Mouse (Mus musculus) CH12.LX (cell line): ENCODE measurements around the gene Brf1. TPM values are rescaled to one million over a fixed set of nuclear protein-coding genes. Genes with fewer than 3 reads are reported as not detected.

ENCODE experiments used
- DNase-seq: peaks from one replicate; pipeline ENCODE4 v3.0.0-alpha.2; 2013; ENCODE audit errors: extremely low read depth
- H3K27ac ChIP-seq: 2 replicates; pipeline ENCODE4 v1.5.1; 2012; ENCODE audit warnings: low read depth, mild to moderate bottlenecking, control low read depth, moderate library complexity; ENCODE audit not compliant: insufficient read depth
- H3K27me3 ChIP-seq: replicated peaks from 2 replicates; pipeline ENCODE3; 2012; ENCODE audit warnings: inconsistent platforms
- H3K36me3 ChIP-seq, 2 experiments: replicated peaks in 1 of 2; 2 replicates each; pipeline versions ENCODE3 to v1.6.1; 2012; ENCODE audit warnings: inconsistent platforms in 1 of 2, low read length in 1 of 2, mild to moderate bottlenecking in 1 of 2, mixed read lengths in 1 of 2, moderate library complexity in 1 of 2; ENCODE audit not compliant: control insufficient read depth in 1 of 2, insufficient read depth in 1 of 2
- H3K4me1 ChIP-seq, 2 experiments: 2 replicates each; pipeline ENCODE4 v1.6.1; 2012; ENCODE audit warnings: inconsistent platforms in 1 of 2, moderate library complexity in 1 of 2; ENCODE audit not compliant: insufficient read depth in 2 of 2, control insufficient read depth in 1 of 2
- H3K4me2 ChIP-seq: 2 replicates; pipeline ENCODE4 v1.6.1; 2012; ENCODE audit warnings: low read depth, mild to moderate bottlenecking, control low read depth; ENCODE audit not compliant: poor library complexity, insufficient read depth, severe bottlenecking
- H3K4me3 ChIP-seq, 3 experiments: fragments of 150-350 bp in 1 of 3; sonication (generic) in 1 of 3; replicated peaks in 1 of 3; 2 replicates each; pipeline versions ENCODE3 to v1.5.1; 2011 to 2012; ENCODE audit warnings: low read depth in 2 of 3, low read length in 2 of 3, mild to moderate bottlenecking in 2 of 3, moderate library complexity in 2 of 3, control low read depth in 1 of 3, improper control_type of control experiment in 1 of 3, inconsistent platforms in 1 of 3, mixed read lengths in 1 of 3; ENCODE audit not compliant: poor library complexity in 1 of 3
- H3K79me2 ChIP-seq: replicated peaks from 2 replicates; pipeline ENCODE4 v1.6.1; 2012; ENCODE audit warnings: mild to moderate bottlenecking, moderate library complexity; ENCODE audit not compliant: control insufficient read depth, poor library complexity, insufficient read depth, severe bottlenecking; ENCODE audit errors: extremely low read depth
- H3K9ac ChIP-seq: 2 replicates; pipeline ENCODE4 v1.6.1; 2012; ENCODE audit warnings: low read depth, mild to moderate bottlenecking, control low read depth, moderate library complexity; ENCODE audit not compliant: insufficient read depth
- H3K9me3 ChIP-seq: replicated peaks from 2 replicates; pipeline ENCODE3; 2012; ENCODE audit warnings: low read length, inconsistent platforms, mixed read lengths
- BHLHE40 ChIP-seq: IDR thresholded peaks from 2 replicates; pipeline ENCODE4 v1.6.1; 2011; ENCODE audit warnings: mild to moderate bottlenecking, low read depth, low read length, improper control_type of control experiment
- CHD2 ChIP-seq: IDR thresholded peaks from 2 replicates; pipeline ENCODE4 v1.6.1; 2011; ENCODE audit warnings: low read length, improper control_type of control experiment
- E2F4 ChIP-seq: IDR thresholded peaks from 2 replicates; pipeline ENCODE4 v1.6.1; 2011; ENCODE audit warnings: low read depth, low read length, improper control_type of control experiment; ENCODE audit not compliant: insufficient replicate concordance
- EP300 ChIP-seq: IDR thresholded peaks from 2 replicates; pipeline ENCODE4 v1.6.1; 2011; ENCODE audit warnings: low read length, improper control_type of control experiment
- ETS1 ChIP-seq: conservative IDR thresholded peaks from 2 replicates; pipeline ENCODE4 v1.6.1; 2012; ENCODE audit warnings: low read depth, mild to moderate bottlenecking, inconsistent platforms, low read length, improper control_type of control experiment, moderate library complexity
- GABPA ChIP-seq: IDR thresholded peaks from 2 replicates; pipeline ENCODE4 v1.6.1; 2012; ENCODE audit warnings: low read depth, low read length, improper control_type of control experiment, inconsistent platforms; ENCODE audit not compliant: insufficient replicate concordance
- IRF4 ChIP-seq: IDR thresholded peaks from 2 replicates; pipeline ENCODE4 v1.6.1; 2014; ENCODE audit warnings: low read depth, mild to moderate bottlenecking, inconsistent platforms, low read length, improper control_type of control experiment
- KAT2A ChIP-seq: IDR thresholded peaks from 2 replicates; pipeline ENCODE4 v1.6.1; 2012; ENCODE audit warnings: low read length, improper control_type of control experiment, inconsistent platforms; ENCODE audit not compliant: insufficient replicate concordance
- MAFK ChIP-seq: IDR thresholded peaks from 2 replicates; pipeline ENCODE4 v1.6.1; 2011; ENCODE audit warnings: low read length, improper control_type of control experiment; ENCODE audit not compliant: insufficient replicate concordance
- MAZ ChIP-seq: IDR thresholded peaks from 2 replicates; pipeline ENCODE4 v1.6.1; 2012; ENCODE audit warnings: low read depth, mild to moderate bottlenecking, inconsistent platforms, low read length, improper control_type of control experiment, moderate library complexity
- MEF2A ChIP-seq: IDR thresholded peaks from 2 replicates; pipeline ENCODE4 v1.6.1; 2014; ENCODE audit warnings: low read depth, mild to moderate bottlenecking, inconsistent platforms, low read length, improper control_type of control experiment, borderline replicate concordance
- MYC ChIP-seq: IDR thresholded peaks from 2 replicates; pipeline ENCODE4 v1.6.1; 2011; ENCODE audit warnings: low read depth, mild to moderate bottlenecking, improper control_type of control experiment, low read length
- NELFE ChIP-seq: IDR thresholded peaks from 2 replicates; pipeline ENCODE4 v1.6.1; 2011; ENCODE audit warnings: low read depth, low read length, improper control_type of control experiment
- POLR2A ChIP-seq: IDR thresholded peaks from 2 replicates; pipeline ENCODE4 v1.6.1; 2011; ENCODE audit warnings: low read depth, mild to moderate bottlenecking, improper control_type of control experiment, low read length
- POLR2AphosphoS2 ChIP-seq: IDR thresholded peaks from 2 replicates; pipeline ENCODE4 v1.6.1; 2011; ENCODE audit warnings: low read depth, low read length, improper control_type of control experiment
- RAD21 ChIP-seq: IDR thresholded peaks from 2 replicates; pipeline ENCODE4 v1.6.1; 2011; ENCODE audit warnings: low read depth, mild to moderate bottlenecking, low read length, improper control_type of control experiment, moderate library complexity
- SIN3A ChIP-seq: IDR thresholded peaks from 2 replicates; pipeline ENCODE4 v1.6.1; 2012; ENCODE audit warnings: low read length, improper control_type of control experiment, inconsistent platforms
- SMC3 ChIP-seq: IDR thresholded peaks from 2 replicates; pipeline ENCODE4 v1.6.1; 2011; ENCODE audit warnings: low read depth, low read length, improper control_type of control experiment
- TBP ChIP-seq: conservative IDR thresholded peaks from 2 replicates; pipeline ENCODE4 v1.6.1; 2011; ENCODE audit warnings: low read depth, low read length, improper control_type of control experiment
- USF1 ChIP-seq: IDR thresholded peaks from 2 replicates; pipeline ENCODE4 v1.6.1; 2014; ENCODE audit warnings: low read depth, mild to moderate bottlenecking, inconsistent platforms, low read length, improper control_type of control experiment
- USF2 ChIP-seq: conservative IDR thresholded peaks from 2 replicates; pipeline ENCODE4 v1.6.1; 2011; ENCODE audit warnings: low read depth, low read length, improper control_type of control experiment
- ZC3H11A ChIP-seq: IDR thresholded peaks from 2 replicates; pipeline ENCODE4 v1.6.1; 2012; ENCODE audit warnings: low read depth, mild to moderate bottlenecking, inconsistent platforms, low read length, improper control_type of control experiment
- ZKSCAN1 ChIP-seq: IDR thresholded peaks from 2 replicates; pipeline ENCODE4 v1.6.1; 2012; ENCODE audit warnings: low read depth, inconsistent platforms, low read length, improper control_type of control experiment, borderline replicate concordance
- ZMIZ1 ChIP-seq: IDR thresholded peaks from 2 replicates; pipeline ENCODE4 v1.6.1; 2012; ENCODE audit warnings: low read depth, mild to moderate bottlenecking, inconsistent platforms, low read length, improper control_type of control experiment
- ZNF384 ChIP-seq: IDR thresholded peaks from 2 replicates; pipeline ENCODE4 v1.6.1; 2012; ENCODE audit warnings: low read depth, low read length, improper control_type of control experiment, inconsistent platforms
- dilution Hi-C: fragments of 300-500 bp; cut with MboI; formaldehyde crosslinking; loops from 2 replicates; pipeline ENCODE4 v1.14.3; 2020; ENCODE audit warnings: low sequenced_read_pairs; ENCODE audit not compliant: extremely low pct_unique_long_range_greater_than_20kb, extremely low pct_ligation_motif_present
- in situ Hi-C: fragments of 300-500 bp; cut with MboI; formaldehyde crosslinking; loops from 3 replicates; pipeline ENCODE4 v1.14.3; 2019; ENCODE audit warnings: low sequenced_read_pairs, low pct_ligation_motif_present, low pct_unique_long_range_greater_than_20kb, mixed read lengths
- polyA plus RNA-seq: library from polyadenylated mRNA; unstranded; fragments of >175 nt; gene quantifications from 2 replicates; pipeline ENCODE4 v1.2.1, GENCODE M21; 2012; ENCODE audit warnings: low read depth; ENCODE audit not compliant: insufficient read length
- total RNA-seq, 2 experiments: library from RNA; depleted of rRNA; stranded (reverse); fragments of 300-350 nt in 1 of 2; fragments of >200 nt in 1 of 2; gene quantifications; 2 replicates each; pipeline ENCODE4 v1.2.3; 2012 to 2014

Brf1 gene
- total and polyA plus RNA-seq, 3 experiments, result 15.9 to 31.2 (median 29.6) TPM

- Histone ChIP-seq H3K79me2 (no peaks in the 10 kb centered on the region), H3K9me3 (no peaks in the 10 kb centered on the region), H3K4me1 (no peaks in the 10 kb centered on the region), H3K4me2 (no peak overlapping the region), H3K27ac (no peak overlapping the region), H3K9ac (no peak overlapping the region), H3K27me3 (no peaks in the 10 kb centered on the region), H3K4me3 (no peak overlapping the region), H3K36me3 (peaks cover 73 to 96% of the 10 kb centered on the region in 2 experiments)
- DNase-seq, result no peak
- in situ Hi-C loops, result no loop called here
- dilution Hi-C loops, result no loop called here
- no peak for TF ChIP-seq MEF2A
- no peak for TF ChIP-seq MYC
- TF ChIP-seq IRF4, result no peak
- TF ChIP-seq RAD21, result no peak
- TF ChIP-seq KAT2A, result no peak
- no peak for TF ChIP-seq TBP
- TF ChIP-seq ZC3H11A, result no peak
Observed at GRCm38 (mm10) chr12:112961872-112962271, 38.6 kb downstream of the Brf1 start.

GRCm38 (mm10) chr12:112961428-112961827 lies 39.1 kb downstream of the Brf1 start:
- H3K36me3 ChIP-seq, result peaks cover 68 to 95% of the 10 kb centered on the region in 2 experiments
- TF ChIP-seq SIN3A (no peak), USF1 (no peak), ZC3H11A (no peak), NELFE (no peak), EP300 (no peak), MAFK (no peak), RAD21 (no peak), MAZ (no peak), ETS1 (no peak)
- no peak overlapping the region for H3K9ac ChIP-seq
- DNase-seq, result no peak
- H3K4me2 ChIP-seq, result no peak overlapping the region
- in situ Hi-C loops, result no loop called here
- dilution Hi-C loops, result no loop called here
- no peaks in the 10 kb centered on the region for H3K9me3 ChIP-seq
- no peak overlapping the region for H3K27ac ChIP-seq
- H3K4me3 ChIP-seq, result no peak overlapping the region
- no peaks in the 10 kb centered on the region for H3K27me3 ChIP-seq
- H3K79me2 ChIP-seq, result no peaks in the 10 kb centered on the region
- no peaks in the 10 kb centered on the region for H3K4me1 ChIP-seq

- Histone ChIP-seq H3K36me3 (peaks cover 50 to 87% of the 10 kb centered on the region in 2 experiments), H3K9me3 (no peaks in the 10 kb centered on the region), H3K4me2 (no peak overlapping the region), H3K27ac (no peak overlapping the region), H3K27me3 (no peaks in the 10 kb centered on the region), H3K4me3 (no peak overlapping the region), H3K4me1 (no peaks in the 10 kb centered on the region), H3K79me2 (no peaks in the 10 kb centered on the region), H3K9ac (no peak overlapping the region)
- no peak for TF ChIP-seq ZMIZ1
- TF ChIP-seq ZKSCAN1, result no peak
- TF ChIP-seq POLR2AphosphoS2, result no peak
- no peak for TF ChIP-seq CHD2
- TF ChIP-seq POLR2A, result no peak
- TF ChIP-seq BHLHE40, result no peak
- no peak for TF ChIP-seq E2F4
- no peak for TF ChIP-seq ZNF384
- TF ChIP-seq USF2, result no peak
- TF ChIP-seq NELFE, result no peak
- no peak for TF ChIP-seq TBP
- TF ChIP-seq SMC3, result no peak
- TF ChIP-seq MEF2A, result no peak
- TF ChIP-seq GABPA, result no peak
- TF ChIP-seq ZC3H11A, result no peak
- dilution Hi-C loops (no loop called here), in situ Hi-C loops (no loop called here)
- DNase-seq, result no peak
Observed at GRCm38 (mm10) chr12:112959421-112959820, 41.1 kb downstream of the Brf1 start.
